In the genomic region with DNA sequence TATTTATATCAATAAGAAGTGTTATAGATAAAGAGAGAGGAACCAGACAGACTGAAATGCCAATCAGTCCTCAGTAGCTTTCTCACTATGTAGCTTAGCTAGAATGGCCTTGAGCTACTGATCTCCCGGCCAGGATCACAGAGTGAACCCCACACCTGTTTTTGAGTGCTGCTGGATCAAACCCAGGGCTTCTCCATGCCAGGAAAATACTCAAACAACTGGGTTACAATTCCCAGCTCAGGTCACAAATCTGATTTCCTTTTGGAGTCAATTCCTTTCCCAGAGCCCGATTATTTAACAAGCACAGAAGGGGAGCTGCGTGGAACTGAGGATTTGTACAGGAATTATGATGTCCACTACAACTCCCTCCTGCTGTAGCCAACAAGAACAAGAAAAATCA, we compare ENCODE assay signal across 35 mouse cellular contexts.
"Had no signal": no experiment of that assay in that cellular context is flagged by ENCODE, and none has a peak within 500 bp of the region (broad histone marks: within the 10 kb centered on the region; RNA-seq: fewer than 3 reads in every experiment).

No protein-coding gene starts in this region.

- H3K4me2 ChIP-seq: heart, embryonic 11.5 days; heart, embryonic 12.5 days; heart, embryonic 13.5 days; heart, embryonic 15.5 days; hindbrain, embryonic 12.5 days; hindbrain, embryonic 13.5 days; hindbrain, embryonic 14.5 days; hindbrain, embryonic 15.5 days; intestine, embryonic 15.5 days; kidney, embryonic 15.5 days had no signal

- H3K9me3 ChIP-seq: heart, embryonic 10.5 days; heart, embryonic 12.5 days; heart, embryonic 13.5 days; heart, embryonic 15.5 days; hindbrain, embryonic 10.5 days; hindbrain, embryonic 12.5 days; hindbrain, embryonic 13.5 days; hindbrain, embryonic 15.5 days; intestine, embryonic 15.5 days; kidney, embryonic 15.5 days had no signal

- H3K27ac ChIP-seq: heart, embryonic 10.5 days; heart, embryonic 13.5 days; heart, embryonic 15.5 days; hindbrain, embryonic 10.5 days; hindbrain, embryonic 12.5 days; hindbrain, embryonic 13.5 days; hindbrain, embryonic 14.5 days; hindbrain, embryonic 15.5 days; hindbrain, postnatal 0 days; intestine, embryonic 15.5 days; kidney, embryonic 15.5 days; kidney, postnatal 0 days; layer of hippocampus, adult 2 months had no signal

- ATAC-seq: hindbrain, embryonic 16.5 days; hindbrain, postnatal 0 days; inflammation-experienced regulatory T-cells, adult 6 months; intestine, embryonic 15.5 days; intestine, embryonic 16.5 days; intestine, postnatal 0 days had no signal

- H3K9ac ChIP-seq: heart, embryonic 12.5 days; heart, embryonic 13.5 days; heart, embryonic 15.5 days; hindbrain, embryonic 12.5 days; hindbrain, embryonic 13.5 days; hindbrain, embryonic 14.5 days; hindbrain, embryonic 15.5 days; intestine, embryonic 15.5 days; kidney, embryonic 15.5 days had no signal

- H3K27me3 ChIP-seq: heart, embryonic 12.5 days; heart, embryonic 13.5 days; heart, embryonic 15.5 days; hindbrain, embryonic 12.5 days; hindbrain, embryonic 13.5 days; hindbrain, embryonic 15.5 days; intestine, embryonic 15.5 days; kidney, embryonic 15.5 days had no signal

- H3K4me1 ChIP-seq: heart, embryonic 10.5 days; heart, embryonic 12.5 days; heart, embryonic 13.5 days; heart, embryonic 15.5 days; hindbrain, embryonic 10.5 days; hindbrain, embryonic 12.5 days; hindbrain, embryonic 13.5 days; hindbrain, embryonic 15.5 days; intestine, embryonic 15.5 days; kidney, embryonic 15.5 days had no signal

- H3K4me3 ChIP-seq: heart, embryonic 10.5 days; heart, embryonic 12.5 days; heart, embryonic 13.5 days; heart, embryonic 15.5 days; hindbrain, embryonic 10.5 days; hindbrain, embryonic 12.5 days; hindbrain, embryonic 13.5 days; hindbrain, embryonic 15.5 days; intestine, embryonic 15.5 days; kidney, embryonic 15.5 days; layer of hippocampus, adult 2 months had no signal

- DNase-seq: heart, postnatal 10 days; heart, postnatal 14 days; heart, postnatal 36 days; heart, postnatal 4 days; kidney, adult 11 months; kidney, adult 18-20 months; kidney, adult 2 months; kidney, adult 8-10 months; kidney, adult 9 months; kidney, postnatal 10 days; kidney, postnatal 14 days; kidney, postnatal 25 days; kidney, postnatal 36 days; kidney, postnatal 4 days; layer of hippocampus, adult 9-11 months; layer of hippocampus, postnatal 36 days had no signal
